Mouse (Mus musculus) cerebellum, adult 2 months (tissue): Measurements from ENCODE around the gene Astn2. TPM values are rescaled to one million over a fixed set of nuclear protein-coding genes. Genes with fewer than 3 reads are reported as not detected.
A peak's percentile ranks its signal among the peaks of the same experiment; 100 is the strongest.

Experiments
- DNase-seq, 2 experiments: peaks; one replicate each; pipeline ENCODE4 v3.0.0; 2021
- H3K27ac ChIP-seq: fragments of 200-500 bp; 2 replicates; pipeline ENCODE4 v1.5.1; 2012; ENCODE audit warnings: low read length, control low read depth, inconsistent platforms; ENCODE audit not compliant: insufficient read depth
- H3K27me3 ChIP-seq: fragments of 200-500 bp; 2 replicates; pipeline ENCODE4 v1.6.1; 2012; ENCODE audit warnings: inconsistent platforms, mild to moderate bottlenecking, low read length, moderate library complexity; ENCODE audit not compliant: control insufficient read depth, insufficient read depth
- H3K4me1 ChIP-seq: fragments of 200-500 bp; 2 replicates; pipeline ENCODE4 v1.6.1; 2011; ENCODE audit warnings: low read length; ENCODE audit not compliant: control insufficient read depth, insufficient read depth
- H3K4me3 ChIP-seq: fragments of 200-500 bp; replicated peaks from 2 replicates; pipeline ENCODE3; 2011; ENCODE audit warnings: mild to moderate bottlenecking, low read depth, low read length, control low read depth; ENCODE audit not compliant: insufficient read depth
- CTCF ChIP-seq: fragments of 200-500 bp; IDR thresholded peaks from 2 replicates; pipeline ENCODE4 v1.5.1; 2011; ENCODE audit warnings: low read depth, mild to moderate bottlenecking, control low read depth, low read length, moderate library complexity, borderline replicate concordance; ENCODE audit not compliant: insufficient read depth
- POLR2A ChIP-seq: fragments of 200-500 bp; IDR thresholded peaks from 2 replicates; pipeline ENCODE4 v1.6.1; 2011; ENCODE audit warnings: low read length, control low read depth, borderline replicate concordance; ENCODE audit not compliant: insufficient read depth
- WGBS: fragments of 180-500 bp; shearing (Covaris S2); methylation state at CpG from one replicate; pipeline ENCODE4 v1.1.7; 2018; 5-methylcytosine and 5-hydroxymethylcytosine counted together
- polyA plus RNA-seq: library from polyadenylated mRNA; depleted of rRNA; stranded (reverse); fragments of >200 nt; gene quantifications from 2 replicates; pipeline ENCODE4 v1.2.3, GENCODE M21; 2012

Gene Astn2
- polyA plus RNA-seq, 1 experiment, result 56.9 TPM

DNA sequence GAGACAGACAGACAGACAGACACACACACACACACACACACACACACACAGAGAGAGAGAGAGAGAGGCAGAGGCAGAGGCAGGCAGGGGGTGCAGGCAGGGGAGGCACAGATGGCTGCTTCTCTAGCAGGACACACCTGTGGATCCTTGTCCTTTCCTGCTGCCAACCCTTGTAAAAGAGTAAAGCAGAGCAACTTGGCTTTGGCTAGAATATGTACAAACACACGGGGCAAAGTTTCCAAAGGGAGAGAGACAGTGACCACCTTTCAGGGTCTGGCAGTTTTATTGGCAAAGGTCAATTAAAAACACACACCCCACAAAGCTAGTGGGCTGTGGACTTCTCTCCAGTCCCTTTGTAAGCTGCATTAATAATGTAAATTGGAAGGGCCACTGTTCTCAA, 1030.6 kb downstream of the Astn2 start:
- Histone ChIP-seq H3K27me3 (no peaks in the 10 kb centered on the region), H3K27ac (no peak overlapping the region), H3K4me1 (no peaks in the 10 kb centered on the region), H3K4me3 (no peak overlapping the region)
- WGBS, result 44% methylated on average over 1 of the region's 1 CpGs
- TF ChIP-seq CTCF (no peak), POLR2A (no peak)
- DNase-seq, result no peak

DNA sequence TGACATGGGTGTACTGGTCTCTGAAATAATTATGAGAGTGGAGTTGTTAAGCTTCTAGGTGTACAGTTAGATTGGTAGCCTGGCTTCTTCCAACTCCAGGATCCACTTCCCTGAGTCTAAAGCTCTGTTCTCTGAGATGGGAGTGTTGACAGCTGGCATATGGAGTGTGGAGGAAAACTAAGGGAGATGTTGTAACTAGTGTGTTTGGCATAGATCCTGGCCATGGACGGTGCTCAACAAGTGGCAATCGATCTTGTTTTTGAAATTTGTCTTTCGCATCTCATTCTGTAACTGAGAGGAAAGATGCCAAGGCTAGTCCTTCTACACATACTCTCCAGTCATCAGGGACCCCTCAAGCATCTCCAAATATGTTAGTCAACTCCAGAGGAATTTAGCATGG, 1031.7 kb downstream of the Astn2 start:
- TF ChIP-seq CTCF, result no peak
- TF ChIP-seq POLR2A, result no peak
- no peak overlapping the region for H3K4me3 ChIP-seq
- no peak overlapping the region for H3K27ac ChIP-seq
- no peaks in the 10 kb centered on the region for H3K4me1 ChIP-seq
- no peaks in the 10 kb centered on the region for H3K27me3 ChIP-seq
- WGBS, result 50% methylated on average over 3 of the region's 3 CpGs
- DNase-seq, result no peak

DNA sequence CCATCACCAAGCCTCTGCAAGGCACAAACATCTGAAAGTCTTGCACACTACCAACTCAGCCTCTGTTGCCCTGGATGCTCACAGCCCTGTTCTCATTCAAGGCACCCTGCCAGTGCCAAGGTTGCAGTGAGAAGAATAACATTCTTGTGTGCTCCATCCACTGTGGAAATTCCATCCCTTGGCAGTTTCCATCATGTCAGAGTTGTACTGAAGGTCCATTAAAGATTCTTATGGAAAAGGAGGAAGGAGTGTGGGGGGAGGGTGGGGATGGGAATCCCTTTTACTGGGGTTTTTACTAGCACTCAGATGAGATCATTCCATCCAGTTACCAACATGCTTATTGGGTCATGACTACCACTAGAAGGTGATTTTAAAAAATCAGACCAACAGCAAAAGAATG, 1037.3 kb downstream of the Astn2 start:
- no peaks in the 10 kb centered on the region for H3K27me3 ChIP-seq
- no peak overlapping the region for H3K4me3 ChIP-seq
- DNase-seq, result no peak
- TF ChIP-seq POLR2A (no peak), CTCF (no peak)
- no peaks in the 10 kb centered on the region for H3K4me1 ChIP-seq
- no peak overlapping the region for H3K27ac ChIP-seq

DNA sequence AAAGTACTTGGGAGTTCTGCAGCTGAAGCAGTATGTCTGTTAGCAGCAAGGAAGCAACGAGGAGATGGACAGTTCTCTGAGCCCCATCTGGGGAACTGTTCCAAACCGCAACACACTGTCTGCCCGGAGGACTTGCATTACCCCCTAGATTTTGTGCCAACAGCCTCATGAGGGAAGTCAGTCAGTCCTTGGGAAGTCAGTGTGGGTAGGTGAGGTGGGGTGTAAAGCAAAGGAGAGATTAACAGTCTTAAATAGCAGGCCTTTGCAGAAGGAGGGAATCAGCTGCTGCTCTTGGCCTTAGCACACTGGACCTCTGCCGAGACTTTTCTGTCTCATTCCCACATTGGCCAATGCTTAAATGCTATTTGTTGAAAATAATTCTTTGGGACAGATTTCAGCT, 1049.8 kb downstream of the Astn2 start:
- Histone ChIP-seq H3K27ac (no peak overlapping the region), H3K4me1 (no peaks in the 10 kb centered on the region; the same call in 1 of the 2 replicates), H3K4me3 (no peak overlapping the region), H3K27me3 (no peaks in the 10 kb centered on the region)
- peak in 1 of 2 experiments; percentile 24 for DNase-seq
- 21% methylated on average over 4 of the region's 4 CpGs for WGBS
- TF ChIP-seq POLR2A (no peak), CTCF (no peak)

DNA sequence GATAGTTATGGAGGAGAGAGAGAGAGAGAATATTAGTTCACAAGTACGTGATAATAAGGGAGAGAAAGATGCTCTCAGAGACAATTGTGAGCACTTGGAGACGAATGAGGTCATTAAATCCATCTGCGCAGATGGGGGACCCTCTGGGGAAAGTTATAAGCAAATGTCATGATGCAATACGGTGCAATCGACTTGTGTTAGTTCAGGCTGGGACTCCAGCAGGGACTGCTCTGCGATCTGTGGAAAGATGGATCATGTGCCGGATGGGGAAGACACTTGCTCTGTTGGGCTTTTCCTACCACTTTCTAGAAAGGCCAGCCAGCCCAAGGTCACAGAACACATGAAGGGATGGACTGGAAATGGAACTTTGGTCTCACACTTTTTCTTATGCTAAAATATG, 1053.9 kb downstream of the Astn2 start:
- H3K27ac ChIP-seq, result no peak overlapping the region
- no peak for DNase-seq
- H3K4me3 ChIP-seq, result no peak overlapping the region
- TF ChIP-seq POLR2A (no peak), CTCF (no peak)
- H3K4me1 ChIP-seq, result no peaks in the 10 kb centered on the region; the same call in 1 of the 2 replicates
- H3K27me3 ChIP-seq, result no peaks in the 10 kb centered on the region
- 74% methylated on average over 7 of the region's 7 CpGs for WGBS

DNA sequence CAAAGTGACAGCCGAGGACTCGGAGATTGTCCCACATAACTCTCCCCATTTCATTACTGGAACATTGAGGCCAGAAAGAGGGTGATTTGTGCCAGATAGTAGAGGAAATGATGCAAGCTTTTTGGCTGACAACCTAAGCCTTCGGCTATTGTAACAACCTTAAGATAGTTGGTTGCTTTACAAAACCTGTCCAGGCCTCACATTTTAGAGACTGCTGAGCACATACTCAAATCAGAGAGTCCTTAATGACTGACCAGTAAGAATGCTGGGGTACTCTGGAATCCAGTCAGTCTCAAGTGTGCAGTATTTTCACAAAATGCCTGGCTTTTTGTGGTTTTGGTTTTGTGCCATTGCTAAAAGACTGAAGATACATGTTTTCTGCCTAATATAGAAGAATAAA, 1062.6 kb downstream of the Astn2 start:
- WGBS, result 51% methylated on average over 3 of the region's 3 CpGs
- Histone ChIP-seq H3K4me3 (no peak overlapping the region), H3K27me3 (no peaks in the 10 kb centered on the region), H3K4me1 (no peaks in the 10 kb centered on the region), H3K27ac (no peak overlapping the region)
- DNase-seq, result no peak
- TF ChIP-seq CTCF, result no peak
- no peak for TF ChIP-seq POLR2A

DNA sequence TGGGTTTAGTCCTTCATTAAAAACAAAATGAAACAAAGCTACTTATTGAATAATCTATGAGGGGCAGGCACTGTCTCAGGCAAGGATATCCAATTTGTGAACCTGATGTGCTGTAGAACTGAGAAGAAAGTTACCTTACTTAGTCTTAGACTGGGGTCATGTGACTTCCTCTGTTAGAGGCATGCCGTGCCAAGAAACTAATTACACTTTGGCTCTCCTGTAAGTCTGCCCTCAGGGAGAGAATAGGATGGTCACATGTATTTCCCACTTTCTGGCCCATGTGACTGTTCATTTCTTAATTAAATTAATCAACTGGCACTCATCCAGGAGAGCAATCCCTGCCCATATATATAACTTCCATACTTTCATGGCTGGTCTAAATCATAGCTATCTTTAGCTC, 1070.7 kb downstream of the Astn2 start:
- TF ChIP-seq CTCF, result no peak
- TF ChIP-seq POLR2A, result no peak
- Histone ChIP-seq H3K4me3 (no peak overlapping the region), H3K4me1 (no peaks in the 10 kb centered on the region), H3K27ac (no peak overlapping the region), H3K27me3 (no peaks in the 10 kb centered on the region)
- 11% methylated on average over 1 of the region's 1 CpGs for WGBS
- DNase-seq, result no peak
